Mouse (Mus musculus): ENCODE data around the gene Gart.

GRCm38 (mm10) chr16:91596779-91597671 lies 49.7 kb downstream of the Gart start:
- no peak for TF ChIP-seq EP300 (IDR thresholded peaks at IDR 0.05; ENCODE audit: low read depth)
- TF ChIP-seq CTCF (IDR thresholded peaks at IDR 0.05; ENCODE audit: low read depth), result no peak
